Mouse (Mus musculus): ENCODE measurements around the gene Gm20518.

GRCm38 (mm10) chr16:17807192-17808009, 84.1 kb downstream of the Gm20518 start:
- TF ChIP-seq POLR2A (IDR thresholded peaks at IDR 0.05; ENCODE audit: low read depth, low read length), result no peak
- TF ChIP-seq CTCF (IDR thresholded peaks at IDR 0.05; ENCODE audit: extremely low read depth, insufficient read length, insufficient replicate concordance, low read depth, low read length), result no peak
